In genomic region chr1:85973468-85973877, GRCm38 (mm10) we compare ENCODE assay signal across 26 mouse cellular contexts. TPM values are rescaled to one million over a fixed set of nuclear protein-coding genes. Genes with fewer than 3 reads are reported as not detected.
A peak's percentile ranks its signal among the peaks of the same experiment; 100 is the strongest.
DNase-seq lines count a peak whose midpoint lies in the region; ATAC-seq and TF ChIP-seq lines count a peak whose summit lies in the region.
"Had no signal": no experiment of that assay in that cellular context is flagged by ENCODE, and none has a peak within 500 bp of the region (broad histone marks: within the 10 kb centered on the region; RNA-seq: fewer than 3 reads in every experiment).

No protein-coding gene starts in this region.

- H3K4me3 ChIP-seq in kidney, adult 2 months (ENCODE audit: insufficient read depth, low read depth, low read length), result no peak overlapping the region
- no peak overlapping the region for H3K4me3 ChIP-seq in forebrain, embryonic 15.5 days
- H3K4me3 ChIP-seq: embryonic facial prominence, embryonic 13.5 days; embryonic facial prominence, embryonic 15.5 days; erythroblast, embryonic 14.5 days; forebrain, embryonic 10.5 days; forebrain, embryonic 12.5 days had no signal

- H3K27ac ChIP-seq in kidney, adult 2 months (ENCODE audit: insufficient read depth, low read depth, low read length), result no peak overlapping the region
- H3K27ac ChIP-seq in forebrain, embryonic 15.5 days (replicated peaks), result no peak overlapping the region
- H3K27ac ChIP-seq: embryonic facial prominence, embryonic 13.5 days; embryonic facial prominence, embryonic 15.5 days; forebrain, embryonic 10.5 days; forebrain, embryonic 12.5 days had no signal

- no peak overlapping the region for H3K4me2 ChIP-seq in forebrain, embryonic 15.5 days (replicated peaks)
- H3K4me2 ChIP-seq: embryonic facial prominence, embryonic 13.5 days; embryonic facial prominence, embryonic 15.5 days; forebrain, embryonic 12.5 days had no signal

- WGBS in kidney, adult 2 months, result 92% methylated on average over 2 of the region's 2 CpGs
- 90% methylated on average over 2 of the region's 2 CpGs for WGBS in forebrain, embryonic 15.5 days

- H3K9ac ChIP-seq in forebrain, embryonic 15.5 days (replicated peaks), result no peak overlapping the region
- H3K9ac ChIP-seq: embryonic facial prominence, embryonic 13.5 days; embryonic facial prominence, embryonic 15.5 days; forebrain, embryonic 12.5 days; forebrain, postnatal 0 days had no signal

- no peak for DNase-seq in kidney, adult 2 months
- DNase-seq: adrenal gland, adult 2 months; adrenal gland, postnatal 10 days; adrenal gland, postnatal 25 days; B cell, adult 2 months; cerebellum, adult 11 months; cerebellum, adult 18-20 months; cerebellum, adult 8-10 months; cerebellum, adult 9-11 months; cerebellum, postnatal 14 days; cerebellum, postnatal 36 days; embryo, embryonic 11 days; forebrain, postnatal 0 days had no signal

- no peak for TF ChIP-seq CTCF in kidney, adult 2 months (conservative IDR thresholded peaks at IDR 0.05; ENCODE audit: insufficient read depth, insufficient read length, low read depth, low read length)

- H3K36me3 ChIP-seq in kidney, adult 2 months (ENCODE audit: control insufficient read depth, insufficient read depth, low read length), result no peaks in the 10 kb centered on the region
- no peaks in the 10 kb centered on the region for H3K36me3 ChIP-seq in forebrain, embryonic 15.5 days
- H3K36me3 ChIP-seq: embryonic facial prominence, embryonic 13.5 days; embryonic facial prominence, embryonic 15.5 days; forebrain, embryonic 10.5 days; forebrain, embryonic 12.5 days; G1E had no signal

- no peaks in the 10 kb centered on the region for H3K4me1 ChIP-seq in kidney, adult 2 months (ENCODE audit: control insufficient read depth, insufficient read depth, low read length)
- H3K4me1 ChIP-seq in forebrain, embryonic 15.5 days, result no peaks in the 10 kb centered on the region
- H3K4me1 ChIP-seq: embryonic facial prominence, embryonic 15.5 days; forebrain, embryonic 10.5 days; forebrain, embryonic 12.5 days had no signal

- no peaks in the 10 kb centered on the region for H3K27me3 ChIP-seq in kidney, adult 2 months (replicated peaks; ENCODE audit: control insufficient read depth, insufficient read depth, low read length)
- H3K27me3 ChIP-seq in forebrain, embryonic 15.5 days, result no peaks in the 10 kb centered on the region
- H3K27me3 ChIP-seq: embryonic facial prominence, embryonic 13.5 days; embryonic facial prominence, embryonic 15.5 days; forebrain, embryonic 12.5 days; Patski had no signal

- TF ChIP-seq POLR2A in kidney, adult 2 months (IDR thresholded peaks at IDR 0.05; ENCODE audit: low read depth, low read length), result no peak

- H3K9me3 ChIP-seq in forebrain, embryonic 15.5 days, result no peaks in the 10 kb centered on the region
- H3K9me3 ChIP-seq: embryonic facial prominence, embryonic 13.5 days; embryonic facial prominence, embryonic 15.5 days; forebrain, embryonic 10.5 days; forebrain, embryonic 12.5 days; G1E had no signal

- ATAC-seq in CD4-positive, CD25-positive, alpha-beta regulatory T cell, adult 4 months, result peak; percentile 29
- ATAC-seq in activated CD4-positive, CD25-positive, alpha-beta regulatory T cell, adult 4 months, result peak; percentile 49
- ATAC-seq in inflammation-experienced regulatory T-cells, adult 6 months, result peak; percentile 46
- no peak for ATAC-seq in forebrain, embryonic 15.5 days (replicated peaks)
- ATAC-seq: forebrain, embryonic 14.5 days; forebrain, postnatal 0 days; Patski had no signal

RNA-seq across cellular contexts. Expression of gene Gpr55, which starts 12.7 kb away (rescaled TPM):
- polyA plus RNA-seq in CD4-positive, CD25-positive, alpha-beta regulatory T cell, adult 4 months (2017; shearing (Covaris generic)), result 10 to 100 TPM in 1 of 2 experiments, 1 to 10 TPM in 1; 2.7 to 10.2 TPM
- 1 to 10 TPM; 1.9 to 6.8 TPM for polyA plus RNA-seq in activated CD4-positive, CD25-positive, alpha-beta regulatory T cell, adult 4 months (2017; shearing (Covaris generic))
- polyA plus RNA-seq in inflammation-experienced regulatory T-cells, adult 6 months (2017; shearing (Covaris generic)), result 1 to 10 TPM; 2.3 to 5.7 (median 2.6) TPM
- 0.03 TPM in 1 of 2 replicates, not detected in the other for polyA plus RNA-seq in kidney, adult 2 months (2012; rRNA removed)
- 0.15 and 0.17 TPM in 2 replicates for polyA plus RNA-seq in forebrain, embryonic 15.5 days (2015; fragmentation: Nextera tagmentation; extraction: Ambion mirVana)
- polyA plus RNA-seq: embryonic facial prominence, embryonic 11.5 days; erythroblast, embryonic 14.5 days; forebrain, embryonic 10.5 days; forebrain, embryonic 12.5 days; forebrain, embryonic 14.5 days; Patski had no signal

RNA-seq across cellular contexts. Expression of gene Spata3, which starts 43.1 kb away (rescaled TPM):
- not detected for polyA plus RNA-seq in CD4-positive, CD25-positive, alpha-beta regulatory T cell, adult 4 months (2017; shearing (Covaris generic))
- under 1 TPM in 1 of 2 experiments, not detected in 1; 0.49 TPM for polyA plus RNA-seq in activated CD4-positive, CD25-positive, alpha-beta regulatory T cell, adult 4 months (2017; shearing (Covaris generic))
- under 1 TPM in 1 of 3 experiments, not detected in 2; 0.39 TPM for polyA plus RNA-seq in inflammation-experienced regulatory T-cells, adult 6 months (2017; shearing (Covaris generic))
- 0.33 and 0.39 TPM in 2 replicates for polyA plus RNA-seq in kidney, adult 2 months (2012; rRNA removed)
- polyA plus RNA-seq in forebrain, embryonic 15.5 days (2015; fragmentation: Nextera tagmentation; extraction: Ambion mirVana), result 0.23 and 0.66 TPM in 2 replicates
- polyA plus RNA-seq: adrenal gland, adult 2 months; embryonic facial prominence, embryonic 11.5 days; embryonic facial prominence, embryonic 13.5 days; embryonic facial prominence, embryonic 15.5 days; erythroblast, embryonic 14.5 days; forebrain, embryonic 10.5 days; forebrain, embryonic 12.5 days; forebrain, embryonic 14.5 days; G1E; Patski had no signal

RNA-seq across cellular contexts. Expression of gene 4933407L21Rik, which starts 45.2 kb away (rescaled TPM):
- 1 to 10 TPM in 1 of 2 experiments, under 1 TPM in 1; 0.47 to 1.0 TPM for polyA plus RNA-seq in CD4-positive, CD25-positive, alpha-beta regulatory T cell, adult 4 months (2017; shearing (Covaris generic))
- polyA plus RNA-seq in activated CD4-positive, CD25-positive, alpha-beta regulatory T cell, adult 4 months (2017; shearing (Covaris generic)), result 1 to 10 TPM in 1 of 2 experiments, under 1 TPM in 1; 0.51 to 1.5 TPM
- 1 to 10 TPM in 1 of 3 experiments, under 1 TPM in 2; 0.49 to 1.4 (median 0.60) TPM for polyA plus RNA-seq in inflammation-experienced regulatory T-cells, adult 6 months (2017; shearing (Covaris generic))
- 0.06 and 0.12 TPM in 2 replicates for polyA plus RNA-seq in kidney, adult 2 months (2012; rRNA removed)
- 4.4 and 4.6 TPM in 2 replicates for polyA plus RNA-seq in forebrain, embryonic 15.5 days (2015; fragmentation: Nextera tagmentation; extraction: Ambion mirVana)
- polyA plus RNA-seq: adrenal gland, adult 2 months; embryonic facial prominence, embryonic 11.5 days; erythroblast, embryonic 14.5 days; G1E had no signal
